Mouse (Mus musculus): ENCODE results near the gene 4931409K22Rik.

4931409K22Rik gene

DNA sequence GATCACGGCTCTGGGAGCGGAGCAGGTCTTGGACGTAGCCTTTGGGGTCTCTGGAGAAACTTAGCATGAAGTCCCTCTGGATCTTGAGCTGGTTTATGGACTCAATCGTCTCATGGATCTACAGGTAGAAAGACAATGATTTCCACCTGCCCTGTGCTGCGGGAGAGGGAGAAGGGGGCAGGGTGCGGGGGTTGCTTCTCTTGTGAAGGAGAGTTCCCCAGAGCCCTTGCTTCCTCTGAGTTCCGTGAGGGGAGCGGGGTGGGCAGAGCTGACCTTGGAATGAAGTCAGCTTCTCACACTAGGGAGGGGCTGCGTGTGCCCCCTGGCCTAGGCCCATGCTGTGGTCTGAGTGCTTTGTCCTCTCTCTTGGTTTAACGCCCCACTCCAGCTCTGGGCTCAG lies 36.6 kb upstream of the 4931409K22Rik start:
- no peak for DNase-seq (ENCODE audit: low read depth, low spot score)

DNA sequence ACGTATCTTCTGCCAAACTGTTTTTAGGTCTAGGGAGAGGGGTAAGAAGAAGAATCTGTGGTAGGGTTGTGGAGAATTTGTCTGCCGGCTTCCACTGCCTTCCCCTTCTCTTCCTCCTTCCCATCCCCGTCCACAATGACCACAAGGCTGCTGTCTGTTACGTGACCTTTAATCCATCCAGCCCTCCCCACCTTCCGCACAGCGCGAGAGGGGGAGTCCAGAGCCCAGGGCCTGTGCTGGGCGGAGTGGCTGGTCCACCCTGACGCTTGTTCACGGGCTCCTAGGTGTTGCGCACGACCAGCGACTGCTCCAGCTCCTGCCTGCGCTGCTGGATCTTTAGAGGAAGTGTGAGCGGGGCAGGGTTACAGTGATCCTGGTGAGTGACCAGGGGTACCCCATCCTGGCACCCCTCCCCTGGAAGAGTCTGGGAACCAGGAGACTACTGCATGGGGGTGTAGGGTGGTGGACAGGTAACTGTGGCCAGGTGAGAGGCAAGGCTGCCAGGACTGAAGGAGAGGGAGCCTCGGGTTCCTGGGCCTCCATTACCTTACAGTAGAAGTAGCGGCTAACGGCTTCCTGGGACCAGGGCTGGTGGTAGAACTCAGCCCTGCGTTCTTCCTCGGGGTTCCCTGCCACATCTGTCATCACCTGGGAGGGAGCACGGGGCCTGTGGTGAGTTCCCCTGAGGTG lies 36.0 kb upstream of the 4931409K22Rik start:
- DNase-seq (ENCODE audit: low read depth, low spot score) = no peak

DNA sequence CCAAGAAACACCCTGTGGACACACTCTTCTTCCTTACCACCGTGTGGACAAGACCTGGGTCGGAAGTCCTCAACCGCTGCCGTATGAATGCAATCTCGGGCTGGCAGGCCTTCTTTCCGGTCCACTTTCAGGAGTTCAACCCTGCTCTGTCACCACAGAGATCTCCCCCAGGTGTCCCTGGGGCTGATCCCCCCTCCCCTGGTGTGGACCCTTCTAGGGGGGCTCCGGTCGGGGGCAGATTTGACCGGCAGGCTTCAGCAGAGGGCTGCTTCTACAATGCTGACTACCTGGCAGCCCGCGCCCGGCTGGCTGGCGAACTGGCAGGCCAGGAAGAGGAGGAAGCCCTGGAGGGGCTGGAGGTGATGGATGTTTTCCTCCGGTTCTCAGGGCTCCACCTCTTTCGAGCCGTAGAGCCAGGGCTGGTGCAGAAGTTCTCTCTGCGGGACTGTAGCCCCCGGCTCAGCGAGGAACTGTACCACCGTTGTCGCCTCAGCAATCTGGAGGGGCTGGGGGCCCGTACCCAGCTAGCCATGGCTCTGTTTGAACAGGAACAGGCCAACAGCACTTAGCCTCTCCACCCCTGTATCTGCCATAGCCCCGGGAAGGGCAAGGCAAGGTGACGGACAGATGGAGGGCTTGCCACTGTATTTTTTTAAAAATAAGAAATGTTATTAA lies 35.3 kb upstream of the 4931409K22Rik start:
- DNase-seq (ENCODE audit: low read depth, low spot score) = no peak

DNA sequence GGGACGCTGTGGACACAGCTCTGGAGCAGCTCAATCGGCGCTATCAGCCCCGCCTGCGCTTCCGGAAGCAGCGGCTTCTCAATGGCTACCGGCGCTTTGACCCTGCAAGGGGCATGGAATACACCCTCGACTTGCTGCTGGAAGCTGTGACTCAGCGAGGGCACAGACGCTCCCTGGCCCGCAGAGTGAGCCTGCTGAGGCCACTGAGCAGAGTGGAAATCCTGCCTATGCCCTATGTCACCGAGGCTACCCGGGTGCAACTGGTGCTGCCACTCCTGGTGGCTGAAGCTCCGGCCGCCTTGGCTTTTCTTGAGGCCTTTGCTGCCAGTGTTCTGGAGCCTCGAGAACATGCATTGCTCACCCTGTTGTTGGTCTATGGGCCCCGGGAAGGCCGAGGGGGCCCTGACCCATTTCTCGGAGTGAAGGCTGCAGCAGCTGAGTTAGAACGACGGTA lies 34.7 kb upstream of the 4931409K22Rik start:
- DNase-seq (ENCODE audit: low read depth, low spot score) = no peak

DNA sequence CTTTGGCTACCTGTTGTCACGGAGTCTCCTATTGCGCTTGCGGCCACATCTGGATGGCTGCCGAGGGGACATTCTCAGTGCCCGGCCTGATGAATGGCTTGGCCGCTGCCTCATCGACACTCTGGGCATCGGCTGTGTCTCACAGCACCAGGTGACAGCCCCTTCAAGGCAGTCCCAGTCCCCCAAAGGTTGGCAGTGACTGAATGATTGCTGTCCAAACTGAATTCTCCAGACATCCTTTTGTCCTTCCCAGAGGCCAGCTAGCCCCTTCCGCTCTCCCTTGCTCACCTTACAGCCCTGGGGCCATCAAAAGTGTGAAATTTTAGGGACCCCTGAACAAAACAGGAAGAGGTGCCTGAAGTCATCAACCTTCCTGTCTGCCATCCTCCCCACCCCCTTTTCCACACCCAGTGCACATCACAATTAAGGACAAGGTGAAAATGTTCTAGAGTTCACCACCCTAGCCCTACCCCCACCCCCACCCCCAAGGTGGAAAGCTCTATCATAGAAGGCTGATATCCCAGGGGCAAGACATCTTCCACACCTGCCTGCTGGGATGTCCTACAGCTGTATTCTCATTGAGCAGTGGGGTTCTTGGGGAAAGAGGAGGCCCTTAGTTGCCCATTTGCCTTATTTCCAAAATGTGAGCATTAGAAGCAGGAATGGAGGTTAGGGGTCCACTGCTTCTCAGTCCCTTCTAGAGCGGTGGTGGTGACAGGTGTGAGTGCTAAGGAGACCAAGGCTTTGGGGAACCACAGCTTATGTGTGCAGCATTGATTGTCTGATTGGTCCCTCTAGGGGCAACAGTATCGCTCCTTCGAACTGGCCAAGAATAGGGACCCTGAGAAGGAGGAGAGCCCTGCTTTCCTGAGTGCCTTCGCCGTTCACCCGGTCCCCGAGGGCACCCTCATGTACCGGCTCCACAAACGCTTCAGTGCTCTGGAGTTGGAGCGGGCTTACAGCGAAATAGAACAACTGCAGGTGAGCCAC lies 33.2 kb upstream of the 4931409K22Rik start:
- DNase-seq (ENCODE audit: low read depth, low spot score) = no peak

DNA sequence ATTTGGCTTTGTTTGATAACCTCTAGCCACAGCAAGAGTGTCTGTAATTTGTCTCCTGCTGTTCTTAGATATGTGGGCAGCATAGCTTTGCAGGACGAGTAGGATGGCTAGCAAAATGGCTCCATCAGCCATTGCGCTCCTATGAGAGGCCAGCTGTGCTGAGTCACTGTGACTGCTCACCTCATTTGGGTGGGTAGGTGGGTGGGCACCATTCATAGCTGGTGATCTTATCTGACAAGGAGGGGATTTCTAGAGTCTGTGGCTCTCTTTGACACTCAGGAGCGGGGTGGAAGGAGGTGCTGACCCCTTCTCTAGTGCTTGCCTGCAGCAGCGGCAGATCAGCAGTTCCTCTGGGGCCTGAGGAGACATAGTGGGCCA lies 30.6 kb upstream of the 4931409K22Rik start:
- DNase-seq (ENCODE audit: low read depth, low spot score) = no peak

DNA sequence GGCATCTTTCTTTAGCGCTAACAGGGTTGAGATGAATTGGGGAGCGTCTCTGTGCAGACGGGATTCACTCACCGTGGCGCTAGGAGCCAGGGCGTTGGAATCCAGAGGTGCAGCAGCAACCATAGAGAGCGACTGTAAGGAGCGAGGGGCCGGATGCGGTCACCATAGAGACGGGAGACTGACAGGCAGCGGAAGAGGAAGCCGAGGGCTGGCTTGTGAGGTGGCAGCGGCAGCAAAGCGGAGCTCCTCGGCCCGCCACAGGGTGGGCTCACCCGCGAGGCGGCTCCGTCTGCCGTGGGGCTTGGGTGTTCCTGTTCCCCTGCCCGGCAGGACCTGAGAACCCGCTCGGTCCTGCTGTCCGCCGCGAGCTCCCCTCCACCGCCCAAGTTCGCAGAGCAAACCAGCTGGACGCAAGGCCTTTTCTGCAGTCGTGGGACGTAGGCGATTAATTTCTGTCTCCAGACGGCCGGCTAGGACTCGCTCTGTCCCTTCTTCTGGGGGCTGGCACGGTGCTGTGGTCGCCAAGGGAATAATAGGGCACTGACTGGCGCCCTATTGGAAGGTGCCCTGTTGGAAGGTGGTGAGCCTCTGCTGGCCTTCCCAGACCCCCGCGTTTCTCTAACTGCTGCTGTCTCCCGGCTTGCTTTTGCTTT lies 30.1 kb upstream of the 4931409K22Rik start, which contains the start of gene Chpf2:
Gene Chpf2, plus strand, starts transcription at position 195 of the 653 bp plus-strand sequence.
- DNase-seq (ENCODE audit: low read depth, low spot score) = peak; percentile 94

DNA sequence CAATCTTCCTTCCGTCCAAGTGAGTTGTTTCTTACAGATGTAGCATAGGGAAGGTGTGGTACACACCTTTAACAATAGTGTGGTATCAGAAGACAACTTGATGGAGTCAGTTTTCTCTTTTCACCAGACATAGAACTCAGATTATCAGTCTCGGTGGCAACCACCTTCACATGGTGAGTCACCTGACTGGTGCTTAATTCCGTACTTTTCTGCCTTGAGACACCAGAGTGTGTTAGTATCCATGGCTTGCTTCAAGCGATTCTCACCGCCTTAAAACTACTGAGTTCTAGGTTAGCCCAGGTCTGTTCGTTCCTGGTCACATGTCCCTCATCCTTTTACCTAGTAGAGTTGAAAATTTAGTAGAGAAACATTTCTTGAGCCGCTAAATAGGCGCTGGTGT lies 29.5 kb upstream of the 4931409K22Rik start:
- DNase-seq (ENCODE audit: low read depth, low spot score) = no peak

DNA sequence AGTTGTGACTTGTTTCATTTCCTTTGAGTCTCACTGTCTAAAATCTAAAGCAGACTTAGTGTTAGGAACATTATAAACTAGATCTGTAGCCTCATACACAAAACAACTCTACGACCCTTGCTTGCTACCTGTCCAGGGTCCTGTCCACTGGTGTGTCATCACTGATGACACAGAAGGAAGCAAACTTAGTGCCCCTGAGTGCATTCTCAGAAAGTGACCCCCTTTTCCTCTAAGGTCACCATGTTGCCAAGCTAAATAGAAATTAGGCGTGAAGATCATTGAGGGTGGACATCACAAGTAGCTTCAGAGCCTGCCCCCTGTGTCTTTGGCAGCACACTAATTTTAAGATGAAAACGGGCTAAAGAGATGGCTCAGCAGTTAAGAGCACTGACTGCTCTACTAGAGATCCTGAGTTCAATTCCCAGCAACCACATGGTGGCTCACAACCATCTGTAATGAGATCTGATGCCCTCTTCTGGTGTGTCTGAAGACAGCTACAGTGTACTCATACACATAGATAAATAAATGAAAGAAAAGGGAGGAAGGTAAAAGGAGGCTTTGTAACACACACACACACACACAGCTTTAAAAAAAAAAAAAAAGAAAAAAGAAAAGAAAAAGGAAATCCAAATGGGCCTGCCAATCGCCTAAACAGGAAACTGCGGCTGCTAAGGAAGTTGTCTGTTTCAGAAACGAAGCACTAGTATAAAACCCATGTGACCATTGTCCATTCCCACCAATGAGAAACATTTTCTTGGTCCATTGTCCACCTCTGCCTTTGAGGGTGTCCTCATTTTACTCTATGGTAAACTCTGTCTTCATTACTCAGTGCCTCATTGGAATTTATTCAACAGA lies 21.7 kb upstream of the 4931409K22Rik start:
- no peak for DNase-seq (ENCODE audit: low read depth, low spot score)

DNA sequence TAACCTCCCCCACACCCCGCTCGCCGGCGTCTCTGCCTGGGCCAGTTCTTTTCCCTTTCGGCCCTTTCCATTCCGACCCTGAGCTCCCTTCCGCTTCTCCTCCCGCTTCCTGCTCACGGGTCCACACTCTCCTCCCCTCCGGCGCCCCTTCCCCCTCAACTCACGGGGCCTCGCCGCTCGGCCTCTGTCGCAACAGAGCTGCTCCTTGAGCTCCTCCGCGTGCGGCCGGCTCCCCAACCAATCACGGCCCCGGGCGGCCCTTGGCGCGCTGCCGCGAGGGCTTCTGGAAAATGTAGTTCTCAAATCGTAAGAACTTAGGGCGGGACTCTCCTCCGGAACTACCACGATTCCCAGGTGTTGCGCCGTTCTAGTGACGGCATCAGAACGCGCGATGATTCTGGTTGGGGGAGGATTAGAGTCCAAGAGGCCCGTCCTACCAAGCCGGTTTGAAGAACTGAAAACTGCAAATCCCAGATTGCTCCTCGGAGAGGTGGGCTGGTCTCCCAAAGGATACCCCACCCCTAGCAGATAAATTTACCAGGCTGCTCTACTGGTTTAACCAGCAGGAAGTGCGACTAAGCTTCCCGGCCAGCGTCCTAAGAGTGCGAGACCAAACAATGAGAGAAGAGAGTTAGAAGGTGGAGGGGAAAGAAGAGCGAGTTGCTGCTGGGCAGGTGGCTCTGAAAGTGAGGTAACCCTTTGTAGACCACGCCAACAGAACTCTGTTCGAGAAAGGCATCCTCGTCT lies 20.7 kb upstream of the 4931409K22Rik start, which contains the start of gene Abcf2:
Gene Abcf2, minus strand, starts transcription at position 285 of the 747 bp plus-strand sequence.
- peak; percentile 100 for DNase-seq (ENCODE audit: low read depth, low spot score)

DNA sequence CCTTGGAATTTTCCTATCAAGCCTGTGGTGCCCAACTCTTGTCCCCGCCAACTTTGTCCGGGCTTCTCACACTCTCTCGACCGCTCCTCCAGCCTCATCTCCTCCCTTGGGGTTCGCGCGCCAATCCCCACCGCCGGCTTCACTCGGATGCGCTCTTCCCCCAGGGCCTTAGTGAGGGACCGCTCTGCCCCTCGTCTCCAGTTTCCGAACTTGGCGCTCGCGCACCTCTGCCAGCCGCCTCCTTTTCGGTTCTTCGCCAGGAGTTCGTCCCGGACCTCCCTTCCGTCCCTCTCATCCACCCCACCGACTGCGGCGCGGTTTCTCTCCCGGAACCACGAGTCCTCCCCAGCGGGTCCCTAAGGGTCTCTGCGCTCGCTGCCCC lies 20.2 kb upstream of the 4931409K22Rik start:
- DNase-seq (ENCODE audit: low read depth, low spot score) = peak; percentile 57

DNA sequence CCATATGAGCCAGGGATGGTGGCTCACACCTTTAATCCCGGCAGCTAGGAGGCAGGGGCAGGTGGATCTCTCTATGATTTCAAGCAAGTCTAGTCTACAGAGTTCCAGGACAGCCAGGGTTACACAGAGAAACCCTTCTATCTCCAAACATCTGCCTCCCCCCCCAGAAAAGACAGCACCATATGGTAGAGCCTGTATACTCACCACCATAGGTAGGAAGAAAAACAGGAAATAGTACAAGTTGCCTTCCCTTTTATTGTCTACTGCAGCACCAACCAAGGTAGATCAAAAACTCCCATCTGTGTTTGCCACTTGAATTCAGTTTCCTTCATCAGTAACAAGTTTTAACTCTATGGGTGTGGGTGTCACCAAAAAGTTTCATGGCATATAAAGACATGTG lies 19.3 kb upstream of the 4931409K22Rik start:
- DNase-seq (ENCODE audit: low read depth, low spot score) = no peak

DNA sequence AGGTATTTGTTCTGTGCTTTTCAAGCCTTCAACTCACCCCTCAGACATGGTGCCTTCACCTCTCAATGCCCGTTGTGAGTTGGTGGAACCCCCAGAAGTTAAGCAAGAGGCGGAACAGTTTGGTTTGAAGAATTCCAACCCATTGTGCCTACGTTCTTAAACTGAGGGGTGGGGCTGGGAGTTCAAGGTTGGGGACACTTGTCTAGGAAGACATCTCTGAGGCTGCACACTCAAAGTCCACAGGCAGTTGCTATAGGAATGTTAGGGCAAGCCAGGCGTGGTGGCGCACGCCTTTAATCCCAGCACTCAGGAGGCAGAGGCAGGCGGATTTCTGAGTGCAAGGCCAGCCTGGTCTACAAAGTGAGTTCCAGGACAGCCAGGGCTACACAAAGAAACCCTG lies 1.3 kb downstream of the 4931409K22Rik start:
- peak; percentile 55 for DNase-seq (ENCODE audit: low read depth, low spot score)

DNA sequence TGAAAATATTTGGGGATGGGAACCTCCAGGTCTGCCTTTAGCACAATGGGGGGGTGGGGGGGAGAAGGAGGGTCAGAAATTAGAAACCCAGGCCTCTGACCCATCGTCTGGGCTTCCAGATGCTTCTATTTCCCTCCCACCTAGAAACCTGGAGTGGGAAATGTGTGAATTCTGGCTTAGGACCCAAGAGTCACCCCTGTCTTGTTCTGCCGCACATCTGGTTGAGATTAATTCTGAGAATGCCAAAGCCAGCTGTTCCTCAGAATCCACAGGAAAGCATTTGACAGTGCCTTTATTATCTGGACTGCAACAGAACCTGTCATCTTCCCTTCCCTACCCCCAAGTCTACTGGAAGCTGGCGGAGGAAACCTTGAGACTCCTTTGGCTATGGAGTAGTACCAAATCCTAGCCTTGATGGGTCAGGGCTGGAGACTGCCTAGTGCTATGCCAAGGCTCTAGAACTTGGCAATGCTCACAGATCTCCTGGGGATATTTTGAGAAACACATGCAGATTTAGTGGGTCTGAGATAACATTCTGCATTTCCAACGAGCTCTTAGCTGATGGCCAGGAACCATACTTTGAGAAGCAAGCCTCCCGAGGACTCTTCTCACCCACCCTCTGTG lies 2.9 kb downstream of the 4931409K22Rik start:
- no peak for DNase-seq (ENCODE audit: low read depth, low spot score)

DNA sequence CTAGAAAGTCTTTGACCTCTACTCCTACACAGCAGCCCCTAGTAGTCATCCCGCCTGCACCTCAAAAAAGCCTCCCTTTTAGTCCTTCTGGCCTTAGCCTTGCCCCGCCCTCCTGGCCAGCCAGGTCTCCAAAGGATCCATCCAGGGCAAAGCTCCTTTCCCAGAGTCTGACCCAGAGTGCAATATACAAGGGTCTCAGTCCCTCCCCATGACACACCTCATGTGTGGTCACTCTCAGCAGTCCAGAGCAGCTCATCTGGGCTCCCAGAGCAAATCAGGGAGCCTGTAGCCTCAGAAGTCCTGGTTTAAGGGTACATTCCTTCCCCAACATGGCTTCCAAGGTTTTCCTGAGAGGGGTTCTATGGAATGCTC lies 5.3 kb downstream of the 4931409K22Rik start:
- DNase-seq (ENCODE audit: low read depth, low spot score) = no peak

DNA sequence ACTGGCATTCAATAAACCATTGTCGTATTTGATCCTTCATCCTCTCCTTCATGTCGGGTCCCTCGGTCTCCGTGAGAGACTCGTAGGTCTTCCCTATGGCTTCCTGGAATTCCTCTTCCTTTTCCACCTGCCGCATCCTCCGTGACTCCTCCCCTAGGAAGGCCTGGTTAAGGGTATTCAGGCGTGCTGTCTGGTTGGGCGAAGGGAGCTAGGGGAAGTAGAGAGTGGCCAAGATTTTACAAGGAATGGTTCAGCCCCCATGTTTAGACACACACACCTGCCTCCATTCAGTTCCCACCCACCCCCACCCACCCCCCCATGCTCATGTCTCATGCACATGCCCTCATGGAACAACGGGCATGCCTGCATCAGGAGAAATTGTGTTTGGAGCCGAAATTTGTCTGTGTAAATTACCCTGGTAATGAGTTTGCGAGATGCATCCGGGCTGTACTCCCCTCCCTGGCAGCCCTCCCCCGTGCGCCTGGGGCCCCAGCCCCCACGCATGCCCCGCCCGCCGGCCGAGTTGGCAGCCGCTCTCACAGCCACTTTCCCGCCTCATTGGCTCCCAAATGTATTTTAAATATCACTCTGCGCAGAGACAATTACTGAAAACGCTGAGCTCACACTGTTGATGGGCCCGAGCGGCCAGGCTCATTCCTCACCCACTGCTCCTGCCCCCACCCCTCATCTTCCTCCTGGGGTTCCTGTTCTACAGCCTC lies 5.9 kb downstream of the 4931409K22Rik start:
- DNase-seq (ENCODE audit: low read depth, low spot score) = peak; percentile 38

DNA sequence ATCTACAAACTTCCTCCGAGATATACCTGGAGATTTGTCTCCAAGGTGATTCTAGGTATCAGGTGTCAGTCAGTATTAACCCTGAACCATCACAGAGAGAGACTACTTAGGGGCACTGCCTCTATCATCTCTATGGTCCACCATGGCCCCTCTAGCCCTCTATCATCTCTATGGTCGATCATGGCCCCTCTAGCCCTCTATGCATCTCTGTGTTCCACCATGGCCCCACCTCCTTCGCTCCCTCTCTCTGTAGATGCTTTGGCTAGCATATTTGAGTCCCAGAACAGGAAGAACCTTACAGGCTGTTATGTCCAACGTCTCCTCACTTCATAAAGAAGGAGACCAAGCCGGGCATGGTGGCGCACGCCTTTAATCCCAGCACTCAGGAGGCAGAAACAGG lies 14.0 kb downstream of the 4931409K22Rik start:
- DNase-seq (ENCODE audit: low read depth, low spot score) = peak; percentile 82

DNA sequence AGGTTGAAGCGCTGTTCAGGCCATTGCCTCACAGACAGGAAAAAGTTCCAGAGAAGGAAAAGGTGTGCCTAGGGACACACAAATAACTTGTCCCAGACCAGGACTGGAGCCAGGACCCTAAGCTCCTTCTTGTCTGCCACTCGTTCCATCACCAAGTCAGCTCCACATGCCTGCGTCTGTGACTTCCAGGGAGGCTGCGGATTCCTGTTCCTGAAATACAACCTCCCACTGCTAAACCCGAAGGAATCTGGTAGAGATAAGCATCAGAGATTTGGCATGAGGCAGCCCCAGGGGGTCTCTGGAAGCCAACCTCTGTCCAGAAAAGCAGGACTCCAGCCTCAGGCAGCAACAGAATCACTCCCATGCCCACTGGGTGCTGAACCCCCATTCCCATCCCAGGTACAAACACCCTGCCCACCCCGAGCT lies 15.5 kb downstream of the 4931409K22Rik start:
- DNase-seq (ENCODE audit: low read depth, low spot score) = no peak
